Mouse (Mus musculus): ENCODE results near the gene Gpr89.

- no peak for TF ChIP-seq GATA1 (IDR thresholded peaks at IDR 0.05; ENCODE audit: low read length)
- no peak for TF ChIP-seq TAL1 (IDR thresholded peaks at IDR 0.05; ENCODE audit: low read length)
Measured at GRCm38 (mm10) chr3:96821581-96821980, 83.6 kb downstream of the Gpr89 start.

Measured in erythroblast, embryonic 14.5 days (primary cell).